Mouse (Mus musculus) liver, embryonic 14.5 days (tissue): ENCODE data around the gene Acly. TPM values are rescaled to one million over a fixed set of nuclear protein-coding genes. Genes with fewer than 3 reads are reported as not detected.
A peak's percentile ranks its signal among the peaks of the same experiment; 100 is the strongest.

Experiments
- ATAC-seq: fragments of 200-750 bp; cut with Nextera tagmentation; 2 replicates; pipeline ENCODE4 v1.8.0; 2017; ENCODE audit warnings: moderate number of reproducible peaks, mild to moderate bottlenecking, moderate library complexity; ENCODE audit not compliant: insufficient read depth
- DNase-seq, 3 experiments: peaks; one replicate each; pipeline ENCODE4 v3.0.0-alpha.2; 2012 to 2013; ENCODE audit warnings: low read depth in 3 of 3, low spot score in 3 of 3
- H3K27ac ChIP-seq: fragments of 300-500 bp; sonication (generic); 2 replicates; pipeline ENCODE4 v1.5.1; 2014; ENCODE audit warnings: moderate library complexity, mild to moderate bottlenecking, control low read depth, inconsistent platforms
- H3K27me3 ChIP-seq: fragments of 300-500 bp; sonication (generic); 2 replicates; pipeline ENCODE4 v1.6.1; 2014; ENCODE audit warnings: mild to moderate bottlenecking, low read length, moderate library complexity; ENCODE audit not compliant: control insufficient read depth, insufficient read depth
- H3K36me3 ChIP-seq: fragments of 300-500 bp; sonication (generic); replicated peaks from 2 replicates; pipeline ENCODE4 v1.6.1; 2014; ENCODE audit warnings: low read depth; ENCODE audit not compliant: control insufficient read depth, insufficient read depth
- H3K4me1 ChIP-seq, 2 experiments: fragments of 200-500 bp in 1 of 2; fragments of 300-500 bp in 1 of 2; sonication (generic) in 1 of 2; replicated peaks; 2 replicates each; pipeline ENCODE4 v1.6.1; 2012 to 2014; ENCODE audit warnings: antibody characterized with exemption in 1 of 2, inconsistent platforms in 1 of 2, low read length in 1 of 2; ENCODE audit not compliant: control insufficient read depth in 2 of 2, insufficient read depth in 2 of 2
- H3K4me2 ChIP-seq: fragments of 300-500 bp; sonication (generic); 2 replicates; pipeline ENCODE4 v1.6.1; 2014; ENCODE audit warnings: low read depth, mild to moderate bottlenecking, control low read depth, moderate library complexity
- H3K4me3 ChIP-seq, 2 experiments: fragments of 200-500 bp in 1 of 2; fragments of 300-500 bp in 1 of 2; sonication (generic) in 1 of 2; 2 replicates each; pipeline ENCODE4 v1.5.1; 2012 to 2014; ENCODE audit warnings: low read depth in 2 of 2, low read length in 2 of 2, mild to moderate bottlenecking in 2 of 2, control low read depth in 1 of 2, inconsistent platforms in 1 of 2, moderate library complexity in 1 of 2; ENCODE audit not compliant: insufficient read depth in 1 of 2
- H3K9ac ChIP-seq: fragments of 300-500 bp; sonication (generic); replicated peaks from 2 replicates; pipeline ENCODE4 v1.6.1; 2014; ENCODE audit warnings: mild to moderate bottlenecking, control low read depth, moderate library complexity
- H3K9me3 ChIP-seq: fragments of 300-500 bp; sonication (generic); 2 replicates; pipeline ENCODE4 v1.6.1; 2016; ENCODE audit warnings: low read length, mixed read lengths; ENCODE audit not compliant: control insufficient read depth
- CTCF ChIP-seq: IDR thresholded peaks from 2 replicates; pipeline ENCODE4 v1.5.1; 2016; ENCODE audit warnings: antibody characterized with exemption, low read depth, control low read depth
- EP300 ChIP-seq: IDR thresholded peaks from 2 replicates; pipeline ENCODE4 v1.6.1; 2016; ENCODE audit warnings: antibody characterized with exemption, low read depth
- WGBS: fragments of 180-500 bp; shearing (Covaris S2); extraction: QIAGEN DNeasy Blood & Tissue Kit; methylation state at CpG from one replicate; pipeline ENCODE4 v1.1.7; 2014; ENCODE audit not compliant: insufficient replicate concordance; 5-methylcytosine and 5-hydroxymethylcytosine counted together
- polyA plus RNA-seq, 2 experiments: library from polyadenylated mRNA; depleted of rRNA in 1 of 2; stranded (reverse) in 1 of 2; unstranded in 1 of 2; fragments of >200 nt; fragmentation: Nextera tagmentation in 1 of 2; extraction: Ambion mirVana in 1 of 2; gene quantifications; 2 replicates each; pipeline versions ENCODE4 v1.2.1 to v1.2.3; 2012 to 2014

Gene Acly
- polyA plus RNA-seq, 2 experiments: 45.9 to 68.2 TPM

DNA sequence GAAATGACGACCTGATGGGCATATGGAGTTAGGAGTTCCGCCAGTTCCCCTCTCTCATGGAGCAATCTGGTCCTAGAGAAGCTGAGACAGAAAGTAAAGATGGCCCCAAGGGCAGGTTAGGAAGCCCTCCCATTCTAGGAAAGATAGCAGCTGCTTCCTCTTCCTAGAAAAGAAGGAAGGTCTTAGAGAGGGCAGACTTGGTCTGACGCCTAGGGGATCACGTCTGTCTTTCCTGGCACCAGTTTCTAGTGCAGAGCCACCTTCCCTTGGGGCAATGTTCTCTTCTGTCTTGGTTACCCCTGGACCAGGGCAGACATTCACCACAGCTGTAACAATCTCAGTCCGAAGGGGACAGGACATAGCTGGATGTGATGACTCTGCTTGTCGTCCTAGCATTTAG, 20.3 kb upstream of the Acly start:
- WGBS: 41% methylated on average over 6 of the region's 6 CpGs
- Histone ChIP-seq H3K9me3 (no peaks in the 10 kb centered on the region), H3K27ac (no peak overlapping the region), H3K4me3 (no peak overlapping the region), H3K36me3 (no peaks in the 10 kb centered on the region), H3K9ac (no peak overlapping the region), H3K27me3 (no peaks in the 10 kb centered on the region), H3K4me1 (peaks cover 6 to 20% of the 10 kb centered on the region in 2 experiments), H3K4me2 (no peak overlapping the region)
- DNase-seq (no peak), ATAC-seq (no peak)
- TF ChIP-seq EP300: no peak

DNA sequence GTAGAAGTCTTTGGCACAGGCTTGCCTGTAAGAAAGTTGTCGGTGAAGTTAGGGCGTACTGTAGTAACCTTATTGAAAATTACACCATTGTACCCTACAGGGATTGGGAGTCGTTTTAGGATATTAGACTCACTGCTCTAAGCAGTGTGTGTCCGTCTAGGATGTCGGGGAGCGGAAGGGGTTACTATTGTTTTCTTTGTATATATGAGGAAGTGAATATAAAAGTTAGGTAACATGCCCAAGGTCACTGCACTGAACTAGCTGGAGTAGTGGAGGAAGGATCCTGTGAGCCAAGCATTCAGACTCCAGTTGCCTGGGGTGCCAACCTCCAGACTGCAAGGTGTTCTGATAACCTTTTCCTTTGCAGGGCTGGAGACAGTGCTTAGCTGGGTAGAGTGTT, 19.2 kb upstream of the Acly start:
- no peak overlapping the region for H3K9ac ChIP-seq
- no peak for DNase-seq
- no peak overlapping the region for H3K4me2 ChIP-seq
- TF ChIP-seq CTCF: no peak
- no peak for TF ChIP-seq EP300
- no peaks in the 10 kb centered on the region for H3K36me3 ChIP-seq
- 71% methylated on average over 6 of the region's 6 CpGs for WGBS
- H3K27ac ChIP-seq: no peak overlapping the region
- no peaks in the 10 kb centered on the region for H3K27me3 ChIP-seq
- no peak overlapping the region for H3K4me3 ChIP-seq
- H3K4me1 ChIP-seq: peaks cover 6 to 20% of the 10 kb centered on the region in 2 experiments
- no peaks in the 10 kb centered on the region for H3K9me3 ChIP-seq
- ATAC-seq: no peak

DNA sequence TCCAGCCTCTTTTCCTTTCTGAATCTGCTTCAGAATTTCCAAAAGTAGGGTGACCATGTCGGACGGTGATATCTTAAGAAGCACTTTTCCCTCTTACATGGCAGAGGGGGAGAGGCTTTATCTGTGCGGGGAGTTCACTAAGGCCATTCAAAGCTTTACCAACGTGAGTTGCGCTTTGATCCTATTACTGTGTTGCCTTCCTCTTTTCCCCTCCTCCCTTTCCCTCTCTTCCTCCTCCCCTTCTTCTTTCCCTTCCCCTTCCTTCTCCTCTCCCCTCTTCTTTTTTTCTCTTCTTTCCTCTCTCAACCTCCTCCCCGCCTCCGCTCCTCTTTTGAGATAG, 17.9 kb upstream of the Acly start:
- peak; percentile 44 for ATAC-seq

DNA sequence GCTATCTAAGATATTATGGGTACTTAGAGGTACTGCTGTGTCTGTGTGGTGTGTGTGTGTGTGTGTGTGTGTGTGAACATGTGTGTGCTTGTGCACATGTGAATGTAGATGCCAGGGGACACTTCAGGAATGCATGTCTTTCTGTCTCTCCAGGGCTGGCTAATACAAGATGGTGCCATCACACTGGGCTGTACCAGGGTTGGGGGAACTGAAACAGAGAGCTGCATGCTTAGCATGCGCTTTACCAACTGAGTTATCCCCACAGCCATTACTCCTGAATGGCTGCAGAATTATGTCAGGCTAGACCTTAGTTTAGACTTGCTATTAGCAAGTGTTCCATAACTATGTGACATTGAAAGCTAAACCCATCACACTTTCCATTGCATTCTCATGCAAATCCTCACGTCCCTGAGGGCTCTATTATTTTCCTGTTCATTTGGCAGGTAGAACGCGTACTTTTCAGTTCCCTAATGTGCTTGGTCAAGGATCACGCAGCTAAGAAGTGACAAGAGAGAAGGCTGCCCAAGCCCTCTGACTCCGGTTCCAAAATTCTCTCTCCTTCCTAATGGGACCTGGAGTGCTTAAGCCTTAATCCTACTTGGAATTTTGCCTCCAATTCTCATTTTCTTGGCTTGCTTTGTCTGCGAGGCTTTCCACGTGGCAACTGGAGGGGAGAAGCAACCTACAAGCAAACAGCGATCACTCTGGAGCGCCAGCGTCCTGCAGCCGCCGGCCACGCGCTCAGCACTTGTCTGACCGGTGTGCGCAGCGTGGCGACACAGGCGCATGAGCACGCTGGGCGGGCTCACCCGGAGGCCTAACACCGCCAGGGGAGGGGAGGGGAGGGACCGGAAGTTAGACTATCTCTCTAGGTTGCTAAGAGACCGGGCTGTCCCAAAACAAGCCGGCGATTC, 17.3 kb upstream of the Acly start, which contains the start of gene Ttc25:
Gene Ttc25 (plus strand): TSS at position 776 of the 914 bp plus-strand sequence.
- no peak within 1 kb of the TSS; the same call in 1 of the 2 replicates for H3K27ac ChIP-seq
- H3K9me3 ChIP-seq: no peaks in the 10 kb centered on the region
- peak within 1 kb of the TSS; percentile 67 for H3K4me2 ChIP-seq
- peak within 1 kb of the TSS; percentile 66 for H3K9ac ChIP-seq
- H3K27me3 ChIP-seq: no peaks in the 10 kb centered on the region
- 7% methylated on average over 28 of the region's 28 CpGs for WGBS
- TF ChIP-seq EP300 (no peak), CTCF (peak; percentile 35; the same call in 1 of the 2 replicates)
- ATAC-seq: peak; percentile 95
- peaks cover 9 to 21% of the 10 kb centered on the region in 2 experiments for H3K4me1 ChIP-seq
- peak within 1 kb of the TSS; percentile 57 to 73 for H3K4me3 ChIP-seq
- H3K36me3 ChIP-seq: no peaks in the 10 kb centered on the region
- DNase-seq: peak; percentile 80 to 84 (median 83)

More for the DNA sequence above, 17.9 kb upstream of the Acly start:
- Histone ChIP-seq H3K27me3 (no peaks in the 10 kb centered on the region), H3K4me2 (peak overlapping the region; percentile 67), H3K27ac (no peak overlapping the region; the same call in 1 of the 2 replicates), H3K36me3 (no peaks in the 10 kb centered on the region), H3K4me1 (peaks cover 6 to 21% of the 10 kb centered on the region in 2 experiments), H3K9ac (peak overlapping the region; percentile 66), H3K9me3 (no peaks in the 10 kb centered on the region), H3K4me3 (peak overlapping the region; percentile 57 to 73)
- DNase-seq: no peak
- 23% methylated on average over 7 of the region's 7 CpGs for WGBS
- TF ChIP-seq CTCF (no peak), EP300 (no peak)

DNA sequence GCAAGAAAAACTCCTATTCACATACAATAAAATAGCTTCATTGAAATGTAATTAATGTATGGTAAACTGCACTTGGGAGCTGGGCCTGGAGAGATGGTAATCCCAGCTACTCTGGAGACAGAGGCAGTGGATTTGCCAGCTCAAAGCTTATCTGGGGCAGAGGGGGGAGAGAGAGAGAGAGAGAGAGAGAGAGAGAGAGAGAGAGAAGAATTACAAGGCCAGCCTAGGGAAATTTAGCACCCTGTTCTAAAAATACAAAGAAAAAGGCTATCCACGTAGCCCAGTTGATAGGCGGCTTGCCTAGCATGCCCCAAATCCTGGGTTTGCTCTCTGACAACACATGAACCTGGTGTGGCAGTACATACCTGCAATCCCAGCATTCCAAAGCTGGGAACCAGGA, 13.8 kb upstream of the Acly start:
- H3K36me3 ChIP-seq: no peaks in the 10 kb centered on the region
- WGBS: 65% methylated on average over 2 of the region's 2 CpGs
- no peak overlapping the region for H3K27ac ChIP-seq
- no peaks in the 10 kb centered on the region for H3K27me3 ChIP-seq
- peaks cover 9 to 16% of the 10 kb centered on the region in 2 experiments for H3K4me1 ChIP-seq
- TF ChIP-seq CTCF (no peak), EP300 (no peak)
- H3K4me2 ChIP-seq: no peak overlapping the region
- ATAC-seq (no peak), DNase-seq (no peak)
- H3K9me3 ChIP-seq: no peaks in the 10 kb centered on the region
- no peak overlapping the region for H3K9ac ChIP-seq
- no peak overlapping the region for H3K4me3 ChIP-seq
